Mouse (Mus musculus) skeletal muscle tissue, postnatal 0 days (tissue): ENCODE data around the gene Keap1. TPM values are rescaled to one million over a fixed set of nuclear protein-coding genes. Genes with fewer than 3 reads are reported as not detected.

Experiments used
- polyA plus RNA-seq: library from polyadenylated mRNA; unstranded; fragments of >200 nt; fragmentation: Nextera tagmentation; extraction: Ambion mirVana; gene quantifications from 2 replicates; pipeline ENCODE4 v1.2.1, GENCODE M21; 2015

The Keap1 gene
- 53.3 and 55.3 TPM in 2 replicates for polyA plus RNA-seq

DNA sequence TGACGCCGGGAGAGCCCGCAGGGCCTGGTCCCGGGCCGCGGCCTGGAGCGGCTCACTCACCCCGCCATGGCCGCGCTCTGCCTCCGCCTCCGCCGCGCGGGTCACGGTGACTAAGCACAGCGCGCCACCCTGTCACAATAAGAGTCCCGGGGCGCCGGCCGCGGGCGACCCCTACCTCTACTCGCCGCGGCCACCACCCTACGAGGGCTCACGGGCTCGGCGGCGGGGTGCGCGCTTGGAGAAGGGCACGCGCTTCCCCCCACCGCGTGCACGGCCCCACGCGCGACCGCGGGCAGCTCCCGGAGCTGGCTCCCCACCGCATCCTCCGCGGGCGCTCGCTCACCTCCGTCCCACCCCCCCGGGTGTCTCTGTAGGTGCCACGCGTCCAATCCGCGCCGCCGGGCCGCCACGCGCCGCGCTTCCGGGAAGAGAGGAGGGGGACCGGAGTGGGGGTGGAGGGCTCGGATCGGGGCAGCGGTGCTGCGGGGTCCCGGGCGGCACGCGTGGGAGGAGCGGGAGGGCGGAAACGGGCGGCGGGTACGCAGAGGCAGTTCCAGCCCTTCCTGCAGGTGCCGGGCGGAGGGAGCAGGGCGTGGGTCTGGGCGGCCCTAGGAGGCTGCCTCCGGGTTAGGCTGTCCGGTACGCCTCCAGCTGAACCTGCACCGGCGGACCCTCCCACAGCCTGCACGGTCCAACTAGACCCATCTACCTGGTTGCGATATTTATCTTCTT is at the start of gene Keap1:
Keap1 (minus strand) TSS at position 629 of the 732 bp plus-strand sequence.

DNA sequence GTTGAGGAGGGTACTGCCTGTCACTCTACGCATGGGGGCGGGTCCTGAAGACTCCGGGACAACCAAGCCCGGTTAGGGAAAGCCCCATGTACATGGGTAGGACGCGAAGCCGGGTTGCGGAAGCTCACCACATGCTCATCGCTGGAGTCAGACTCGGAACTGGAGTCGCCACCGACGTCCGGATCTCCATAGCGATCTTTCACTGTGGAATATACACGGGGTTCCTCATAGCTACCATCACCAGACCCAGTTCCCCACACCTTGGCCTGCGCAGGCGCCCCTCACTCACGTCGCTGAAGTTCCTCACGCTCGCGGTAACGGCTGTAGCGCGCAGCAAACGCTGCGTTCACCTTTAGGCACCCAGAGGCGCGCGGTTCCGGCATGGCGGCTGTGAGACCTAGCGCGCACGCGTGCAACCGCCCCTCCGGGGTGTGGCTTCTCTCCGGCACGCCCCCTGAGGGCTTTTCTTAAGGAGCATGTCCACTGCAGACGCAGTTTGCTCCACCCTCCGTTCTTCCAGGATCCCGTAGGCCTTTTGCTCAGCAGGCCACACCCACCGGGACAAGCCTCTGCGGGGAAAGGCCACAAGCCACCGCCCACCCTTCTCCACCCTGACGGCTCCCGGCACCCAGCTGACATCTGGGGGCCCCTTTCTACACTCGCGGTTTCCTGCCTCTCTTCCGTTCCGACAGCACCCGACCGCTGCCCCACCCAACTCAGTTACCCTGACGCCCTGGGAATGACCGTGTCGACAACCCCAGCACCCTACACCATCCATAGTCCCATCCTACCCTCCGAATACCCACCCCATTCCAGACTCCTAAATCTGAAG is 48.6 kb upstream of the Keap1 start, which contains the start of gene Kri1:
Kri1 (minus strand) TSS at position 399 of the 832 bp plus-strand sequence.

DNA sequence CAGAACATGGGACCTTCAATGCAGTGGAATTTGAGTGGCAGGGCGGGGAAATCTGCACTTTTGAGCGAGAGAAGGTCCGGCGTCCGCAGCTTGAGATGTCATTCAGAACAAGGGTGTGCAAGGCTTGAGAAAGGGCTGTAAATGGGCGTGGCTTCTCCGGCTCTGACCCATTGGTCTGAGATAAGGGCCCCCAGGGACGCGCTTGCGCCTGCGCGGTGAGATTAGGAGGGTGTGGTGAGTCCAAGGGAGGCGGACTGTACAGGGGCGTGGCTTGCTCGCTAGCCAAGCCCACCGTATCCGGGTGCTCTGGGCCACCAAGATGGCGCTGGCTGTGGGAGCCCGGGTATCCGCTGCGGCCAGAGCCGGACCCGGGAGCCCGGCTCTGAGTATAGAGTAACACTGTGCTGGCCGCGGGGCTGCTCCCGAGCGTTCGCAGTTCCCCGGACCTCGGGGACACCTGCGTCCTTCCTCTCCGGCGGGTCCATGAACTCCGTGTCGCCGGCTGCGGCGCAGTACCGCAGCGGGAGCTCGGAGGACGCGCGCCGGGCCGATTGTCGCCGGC is 25.9 kb upstream of the Keap1 start, which contains the start of gene Atg4d:
Atg4d (plus strand) TSS at position 294 of the 562 bp plus-strand sequence.

DNA sequence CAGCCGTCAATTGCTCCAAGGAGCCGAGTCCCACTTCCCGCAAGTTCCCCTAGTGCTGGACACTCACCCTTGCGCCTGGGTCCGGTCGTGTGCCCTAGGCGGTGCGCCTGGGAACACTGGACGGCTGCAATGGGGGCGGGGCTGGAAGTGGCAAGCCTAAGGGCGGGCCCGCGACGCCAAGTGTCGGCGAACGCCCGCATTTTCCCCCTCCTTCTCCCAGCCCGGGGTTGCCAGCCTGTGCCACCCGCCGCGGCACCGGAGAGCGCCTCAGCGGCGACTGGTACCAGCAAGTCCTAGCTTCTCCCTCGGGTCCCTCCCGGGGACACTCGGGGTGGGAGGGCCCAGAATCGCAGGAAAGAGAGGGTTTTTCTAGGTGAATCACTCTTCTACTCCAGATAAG is 9.2 kb upstream of the Keap1 start, which contains the start of gene S1pr5:
S1pr5 (minus strand) TSS at position 118 of the 400 bp plus-strand sequence.

Other genes starting within 250 kb of the Keap1 start
- 100 and 101 TPM in 2 replicates for gene Mrpl4, start 236.6 kb downstream of the Keap1 start, polyA plus RNA-seq
- gene Icam1, start 223.4 kb downstream of the Keap1 start, polyA plus RNA-seq, result 5.1 and 7.8 TPM in 2 replicates
- gene Icam4, start 210.0 kb downstream of the Keap1 start, polyA plus RNA-seq, result 0.26 and 0.32 TPM in 2 replicates
- 0.06 and 0.10 TPM in 2 replicates for gene Icam5, start 207.3 kb downstream of the Keap1 start, polyA plus RNA-seq
- gene Zglp1, start 172.3 kb downstream of the Keap1 start, polyA plus RNA-seq, result 0.54 TPM in 1 of 2 replicates, not detected in the other
- 0.09 and 0.21 TPM in 2 replicates for gene Gm49373, start 166.3 kb downstream of the Keap1 start, polyA plus RNA-seq
- 46.8 and 48.7 TPM in 2 replicates for gene Fdx1l, start 165.7 kb downstream of the Keap1 start, polyA plus RNA-seq
- gene Gm38431, start 147.4 kb downstream of the Keap1 start, polyA plus RNA-seq, result 0.76 and 0.97 TPM in 2 replicates
- 13.1 and 16.3 TPM in 2 replicates for gene Raver1, start 147.4 kb downstream of the Keap1 start, polyA plus RNA-seq
- gene Tyk2, start 108.1 kb downstream of the Keap1 start, polyA plus RNA-seq, result 6.3 and 6.6 TPM in 2 replicates
- 145 and 165 TPM in 2 replicates for gene Cdc37, start 89.4 kb downstream of the Keap1 start, polyA plus RNA-seq
- 6.5 and 7.2 TPM in 2 replicates for gene Pde4a, start 73.6 kb downstream of the Keap1 start, polyA plus RNA-seq
- 0.09 and 0.57 TPM in 2 replicates for gene S1pr5, start 9.1 kb upstream of the Keap1 start, polyA plus RNA-seq
- gene Atg4d, start 25.9 kb upstream of the Keap1 start, polyA plus RNA-seq, result 29.1 and 32.1 TPM in 2 replicates
- gene Kri1, start 48.6 kb upstream of the Keap1 start, polyA plus RNA-seq, result 7.5 and 9.2 TPM in 2 replicates
- 51.6 and 53.4 TPM in 2 replicates for gene Cdkn2d, start 52.0 kb upstream of the Keap1 start, polyA plus RNA-seq
- 0.83 TPM in 1 of 2 replicates, not detected in the other for gene Ap1m2, start 73.0 kb upstream of the Keap1 start, polyA plus RNA-seq
- gene Slc44a2, start 81.3 kb upstream of the Keap1 start, polyA plus RNA-seq, result 94.4 and 107 TPM in 2 replicates
- 48.0 and 52.6 TPM in 2 replicates for gene Ilf3, start 128.5 kb upstream of the Keap1 start, polyA plus RNA-seq
- gene Qtrt1, start 172.5 kb upstream of the Keap1 start, polyA plus RNA-seq, result 17.6 and 18.9 TPM in 2 replicates
- gene Dnm2, start 185.5 kb upstream of the Keap1 start, polyA plus RNA-seq, result 50.4 and 52.2 TPM in 2 replicates